Comparison of ENCODE assay signal across 31 mouse cellular contexts in the genomic region with DNA sequence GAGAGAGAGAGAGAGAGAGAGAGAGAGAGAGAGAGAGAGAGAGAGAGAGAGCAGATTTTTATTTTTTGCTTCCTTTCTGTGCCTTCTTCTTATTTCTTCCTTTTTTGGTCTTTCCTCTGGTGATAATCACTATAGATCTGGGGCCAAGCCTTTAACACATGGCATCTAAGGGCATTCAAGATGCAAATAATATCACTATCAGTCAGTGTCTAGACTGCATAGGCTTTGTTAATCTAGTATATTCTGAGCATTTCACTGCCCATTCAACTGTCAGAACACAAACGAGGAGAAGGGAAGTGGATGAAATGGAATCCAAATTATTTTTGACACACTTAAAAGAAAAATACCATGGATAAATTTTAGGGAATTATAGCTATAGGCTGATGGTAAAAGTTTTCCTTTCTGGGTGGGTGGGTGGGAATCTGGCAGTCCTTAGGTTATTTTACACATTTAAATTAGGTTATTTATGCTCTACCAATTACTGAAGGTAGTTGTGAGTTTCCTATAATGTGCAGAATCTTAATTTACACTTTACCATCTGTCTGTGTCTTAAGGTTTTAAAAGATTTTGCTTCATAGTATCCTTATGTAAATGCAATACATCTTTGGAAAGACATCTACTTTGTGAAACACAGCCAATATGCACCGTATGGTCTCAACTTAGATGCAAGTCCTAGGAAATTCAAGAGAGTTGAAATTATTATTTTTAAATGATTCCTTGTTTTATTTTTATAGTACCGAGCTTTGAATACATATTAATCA.
DNase-seq lines count a peak whose midpoint lies in the region; ATAC-seq and TF ChIP-seq lines count a peak whose summit lies in the region.
"Had no signal": no experiment of that assay in that cellular context is flagged by ENCODE, and none has a peak within 500 bp of the region (broad histone marks: within the 10 kb centered on the region; RNA-seq: fewer than 3 reads in every experiment).

No protein-coding gene starts in this region.

- H3K36me3 ChIP-seq in forebrain, embryonic 14.5 days (ENCODE audit: control insufficient read depth, insufficient read depth, low read length), result no peaks in the 10 kb centered on the region
- no peaks in the 10 kb centered on the region for H3K36me3 ChIP-seq in forebrain, embryonic 10.5 days (replicated peaks)
- H3K36me3 ChIP-seq in hindbrain, postnatal 0 days (ENCODE audit: insufficient read depth, low read length), result no peaks in the 10 kb centered on the region
- H3K36me3 ChIP-seq: embryonic facial prominence, embryonic 12.5 days; embryonic facial prominence, embryonic 15.5 days; G1E; heart, embryonic 12.5 days; heart, embryonic 15.5 days; hindbrain, embryonic 10.5 days; hindbrain, embryonic 13.5 days had no signal

- H3K27me3 ChIP-seq in forebrain, embryonic 14.5 days (replicated peaks; ENCODE audit: control insufficient read depth, insufficient read depth, low read length), result no peaks in the 10 kb centered on the region
- no peaks in the 10 kb centered on the region for H3K27me3 ChIP-seq in forebrain, embryonic 10.5 days (ENCODE audit: poor library complexity, severe bottlenecking)
- H3K27me3 ChIP-seq in hindbrain, postnatal 0 days (ENCODE audit: insufficient read depth, low read length), result no peaks in the 10 kb centered on the region
- H3K27me3 ChIP-seq: CH12.LX; embryonic facial prominence, embryonic 12.5 days; embryonic facial prominence, embryonic 15.5 days; heart, embryonic 12.5 days; heart, embryonic 15.5 days; hindbrain, embryonic 13.5 days; Patski had no signal

- no peaks in the 10 kb centered on the region for H3K4me1 ChIP-seq in forebrain, embryonic 14.5 days (ENCODE audit: control insufficient read depth, insufficient read depth, low read length)
- H3K4me1 ChIP-seq in forebrain, embryonic 10.5 days, result no peaks in the 10 kb centered on the region
- no peaks in the 10 kb centered on the region for H3K4me1 ChIP-seq in hindbrain, postnatal 0 days (ENCODE audit: insufficient read depth, low read length)
- H3K4me1 ChIP-seq: embryonic facial prominence, embryonic 12.5 days; embryonic facial prominence, embryonic 15.5 days; heart, embryonic 12.5 days; heart, embryonic 15.5 days; hindbrain, embryonic 10.5 days; hindbrain, embryonic 13.5 days had no signal

- no peaks in the 10 kb centered on the region for H3K9me3 ChIP-seq in forebrain, embryonic 14.5 days (replicated peaks; ENCODE audit: control insufficient read depth, low read length)
- no peaks in the 10 kb centered on the region for H3K9me3 ChIP-seq in forebrain, embryonic 10.5 days
- H3K9me3 ChIP-seq in hindbrain, postnatal 0 days (ENCODE audit: low read length), result no peaks in the 10 kb centered on the region
- H3K9me3 ChIP-seq: embryonic facial prominence, embryonic 12.5 days; embryonic facial prominence, embryonic 15.5 days; G1E; heart, embryonic 12.5 days; heart, embryonic 15.5 days; hindbrain, embryonic 10.5 days; hindbrain, embryonic 13.5 days had no signal

- peak; percentile 84; the same call in 1 of the 2 replicates for ATAC-seq in forebrain, embryonic 14.5 days
- ATAC-seq in hindbrain, postnatal 0 days, result no peak
- ATAC-seq: hindbrain, embryonic 16.5 days; inflammation-experienced regulatory T-cells, adult 6 months; intestine, embryonic 16.5 days; Patski had no signal

- peak overlapping the region; percentile 36; the same call in 1 of the 2 replicates for H3K27ac ChIP-seq in forebrain, embryonic 14.5 days (ENCODE audit: low read depth, low read length)
- no peak overlapping the region for H3K27ac ChIP-seq in forebrain, embryonic 10.5 days
- H3K27ac ChIP-seq in hindbrain, postnatal 0 days, result no peak overlapping the region
- H3K27ac ChIP-seq: embryonic facial prominence, embryonic 12.5 days; embryonic facial prominence, embryonic 15.5 days; heart, embryonic 15.5 days; hindbrain, embryonic 10.5 days; hindbrain, embryonic 13.5 days had no signal

- peak; percentile 66 for DNase-seq in forebrain, embryonic 14.5 days (ENCODE audit: low spot score)
- DNase-seq in forebrain, embryonic 10.5 days (ENCODE audit: extremely low spot score, low spot score), result no peak
- peak; percentile 66 for DNase-seq in brain, adult 2 months (ENCODE audit: low read depth, low spot score)
- peak; percentile 50 for DNase-seq in brain, embryonic 18.5 days (ENCODE audit: low read depth, low spot score)
- peak; percentile 78 for DNase-seq in telencephalon, adult 2 months (ENCODE audit: low read depth, low spot score)
- DNase-seq in hindbrain, postnatal 0 days (ENCODE audit: low spot score), result no peak
- no peak for DNase-seq in layer of hippocampus, adult 18-20 months (ENCODE audit: low spot score in 2 of 2)
- DNase-seq: adrenal gland, postnatal 10 days; adrenal gland, postnatal 36 days; B cell, adult 2 months; cerebellum, adult 11 months; cerebellum, adult 2 months; cerebellum, adult 9-11 months; cerebellum, postnatal 25 days; gastrocnemius, postnatal 25 days; heart, adult 18-20 months; heart, postnatal 10 days; heart, postnatal 36 days; kidney, adult 18-20 months had no signal

- no peak overlapping the region for H3K4me3 ChIP-seq in forebrain, embryonic 14.5 days (ENCODE audit: low read depth, low read length)
- H3K4me3 ChIP-seq in forebrain, embryonic 10.5 days, result no peak overlapping the region
- H3K4me3 ChIP-seq in hindbrain, postnatal 0 days (ENCODE audit: low read length), result no peak overlapping the region
- H3K4me3 ChIP-seq: embryonic facial prominence, embryonic 12.5 days; embryonic facial prominence, embryonic 15.5 days; heart, embryonic 12.5 days; heart, embryonic 15.5 days; hindbrain, embryonic 10.5 days; hindbrain, embryonic 13.5 days had no signal

- H3K9ac ChIP-seq in forebrain, embryonic 14.5 days (ENCODE audit: low read length), result no peak overlapping the region
- H3K9ac ChIP-seq in hindbrain, postnatal 0 days (replicated peaks; ENCODE audit: low read length), result no peak overlapping the region
- H3K9ac ChIP-seq: embryonic facial prominence, embryonic 12.5 days; embryonic facial prominence, embryonic 15.5 days; heart, embryonic 12.5 days; heart, embryonic 15.5 days; hindbrain, embryonic 13.5 days had no signal

- WGBS in forebrain, embryonic 14.5 days, result 69% methylated on average over 3 of the region's 3 CpGs
- 87% methylated on average over 3 of the region's 3 CpGs for WGBS in forebrain, embryonic 10.5 days
- 83% methylated on average over 3 of the region's 3 CpGs for WGBS in hindbrain, postnatal 0 days

- H3K4me2 ChIP-seq in forebrain, embryonic 14.5 days (ENCODE audit: low read length), result no peak overlapping the region
- no peak overlapping the region for H3K4me2 ChIP-seq in hindbrain, postnatal 0 days (ENCODE audit: low read depth, low read length)
- H3K4me2 ChIP-seq: embryonic facial prominence, embryonic 12.5 days; embryonic facial prominence, embryonic 15.5 days; heart, embryonic 12.5 days; heart, embryonic 15.5 days; hindbrain, embryonic 13.5 days had no signal

- no peak for TF ChIP-seq CTCF in hindbrain, postnatal 0 days (IDR thresholded peaks at IDR 0.05; ENCODE audit: low read depth)

Comparison
In these comparisons a context has a peak if more than half of its experiments do, and no peak if none do; other contexts are left out.
1. DNase-seq: peak in forebrain, embryonic 14.5 days (single experiment), brain, adult 2 months (single experiment), brain, embryonic 18.5 days (single experiment) and telencephalon, adult 2 months (single experiment); none in forebrain, embryonic 10.5 days (single experiment), hindbrain, postnatal 0 days (single experiment) and layer of hippocampus, adult 18-20 months (0 of 2).